8 mouse cellular contexts compared by ENCODE assay signal in the genomic region with DNA sequence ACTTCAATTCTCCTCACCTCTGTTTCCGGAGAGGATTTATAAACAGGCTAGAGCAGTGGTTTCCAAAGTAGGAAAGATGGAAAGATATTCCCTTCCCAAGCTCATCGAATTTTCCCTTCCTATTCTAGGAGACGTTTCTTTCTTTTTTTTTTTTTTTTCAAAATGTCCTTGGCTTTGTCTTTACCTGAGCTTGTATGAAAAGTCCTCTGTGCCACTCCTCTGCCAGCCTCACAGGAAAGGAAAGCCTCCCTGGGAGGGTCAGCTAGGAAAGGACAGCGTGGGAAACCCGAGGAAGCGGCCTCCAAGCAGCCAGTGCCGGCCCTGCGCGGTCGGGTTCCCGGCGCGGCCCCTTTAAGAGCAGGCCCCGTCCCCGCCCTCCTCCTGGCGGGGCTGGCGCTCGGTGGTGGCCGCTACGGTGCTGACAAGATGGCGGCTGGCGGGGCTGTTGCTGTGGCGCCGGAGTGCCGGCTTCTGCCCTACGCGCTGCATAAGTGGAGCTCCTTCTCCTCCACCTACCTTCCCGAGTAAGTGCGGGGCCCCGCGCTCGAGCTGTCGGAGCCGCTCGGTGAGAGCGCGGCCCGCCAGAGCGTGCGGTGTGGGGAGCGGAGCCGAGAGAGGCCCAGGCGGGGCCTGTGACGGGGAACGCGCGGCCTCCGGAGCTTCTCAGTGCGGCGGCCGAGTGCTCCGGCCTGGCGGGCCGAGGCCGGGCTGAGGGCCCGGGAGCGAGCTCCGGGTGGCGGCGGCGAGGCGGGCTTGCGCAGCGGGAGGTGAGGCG. TPM values are rescaled to one million over a fixed set of nuclear protein-coding genes. Genes with fewer than 3 reads are reported as not detected.
DNase-seq lines count a peak whose midpoint lies in the region; ATAC-seq and TF ChIP-seq lines count a peak whose summit lies in the region.

A gene (plus strand): TSS at position 305 of the 775 bp plus-strand sequence.

- no peak for TF ChIP-seq CTCF in bone marrow, adult 2 months (IDR thresholded peaks at IDR 0.05; ENCODE audit: control insufficient read depth, insufficient read depth, low read length)

- no peaks in the 10 kb centered on the region for H3K36me3 ChIP-seq in embryonic facial prominence, embryonic 15.5 days
- H3K36me3 ChIP-seq in kidney, embryonic 14.5 days (ENCODE audit: control insufficient read depth, insufficient read depth, low read length): no peaks in the 10 kb centered on the region
- H3K36me3 ChIP-seq in limb, embryonic 15.5 days: no peaks in the 10 kb centered on the region

- H3K27me3 ChIP-seq in embryonic facial prominence, embryonic 15.5 days: no peaks in the 10 kb centered on the region
- no peaks in the 10 kb centered on the region for H3K27me3 ChIP-seq in kidney, embryonic 14.5 days (ENCODE audit: control insufficient read depth, insufficient read depth, low read length)
- no peaks in the 10 kb centered on the region for H3K27me3 ChIP-seq in limb, embryonic 15.5 days

- peak; percentile 97 for ATAC-seq in embryonic facial prominence, embryonic 15.5 days (ENCODE audit: insufficient number of reproducible peaks, low FRiP score, low TSS enrichment, low read depth)
- ATAC-seq in kidney, embryonic 14.5 days (ENCODE audit: low FRiP score, low TSS enrichment): peak; percentile 98
- ATAC-seq in limb, embryonic 15.5 days (ENCODE audit: insufficient number of reproducible peaks, low FRiP score, low TSS enrichment, low read depth): peak; percentile 95

- peak within 1 kb of the TSS; percentile 83 for H3K4me2 ChIP-seq in embryonic facial prominence, embryonic 15.5 days (replicated peaks)
- H3K4me2 ChIP-seq in kidney, embryonic 14.5 days (replicated peaks; ENCODE audit: low read depth, low read length): peak within 1 kb of the TSS; percentile 70
- peak within 1 kb of the TSS; percentile 55 for H3K4me2 ChIP-seq in limb, embryonic 15.5 days

- peak within 1 kb of the TSS; percentile 88 for H3K4me3 ChIP-seq in bone marrow, adult 2 months (replicated peaks; ENCODE audit: control insufficient read depth, low read depth, low read length)
- H3K4me3 ChIP-seq in embryonic facial prominence, embryonic 15.5 days (replicated peaks): peak within 1 kb of the TSS; percentile 95
- H3K4me3 ChIP-seq in kidney, embryonic 14.5 days (ENCODE audit: low read length): peak within 1 kb of the TSS; percentile 97
- H3K4me3 ChIP-seq in limb, embryonic 15.5 days: peak within 1 kb of the TSS; percentile 92

- TF ChIP-seq POLR2A in bone marrow, adult 2 months (IDR thresholded peaks at IDR 0.05; ENCODE audit: borderline replicate concordance, control insufficient read depth, low read depth, low read length): peak; percentile 81

- H3K9ac ChIP-seq in embryonic facial prominence, embryonic 15.5 days: peak within 1 kb of the TSS; percentile 94
- H3K9ac ChIP-seq in kidney, embryonic 14.5 days (ENCODE audit: low read depth, low read length): peak within 1 kb of the TSS; percentile 97
- H3K9ac ChIP-seq in limb, embryonic 15.5 days: peak within 1 kb of the TSS; percentile 98

- under 1% methylated on average over 65 of the region's 65 CpGs for WGBS in bone marrow, adult 2 months
- under 1% methylated on average over 65 of the region's 65 CpGs for WGBS in embryonic facial prominence, embryonic 15.5 days
- WGBS in kidney, embryonic 14.5 days: under 1% methylated on average over 62 of the region's 65 CpGs
- WGBS in limb, embryonic 15.5 days: under 1% methylated on average over 65 of the region's 65 CpGs

- H3K4me1 ChIP-seq in bone marrow, adult 2 months (ENCODE audit: control insufficient read depth, insufficient read depth, low read length): peaks cover 4% of the 10 kb centered on the region
- H3K4me1 ChIP-seq in embryonic facial prominence, embryonic 15.5 days: peaks cover 34% of the 10 kb centered on the region
- H3K4me1 ChIP-seq in kidney, embryonic 14.5 days (ENCODE audit: control insufficient read depth, insufficient read depth, low read length): peaks cover 10% of the 10 kb centered on the region; the same call in 1 of the 2 replicates
- peaks cover 26% of the 10 kb centered on the region for H3K4me1 ChIP-seq in limb, embryonic 15.5 days

- H3K27ac ChIP-seq in bone marrow, adult 2 months (ENCODE audit: control insufficient read depth, insufficient read depth, low read depth, low read length, poor library complexity): peak within 1 kb of the TSS; percentile 93
- peak within 1 kb of the TSS; percentile 94 for H3K27ac ChIP-seq in embryonic facial prominence, embryonic 15.5 days (replicated peaks)
- H3K27ac ChIP-seq in kidney, embryonic 14.5 days (ENCODE audit: low read depth, low read length): peak within 1 kb of the TSS; percentile 95
- peak within 1 kb of the TSS; percentile 95 for H3K27ac ChIP-seq in limb, embryonic 15.5 days

- DNase-seq in 3T3-L1 (ENCODE audit: low read depth, low spot score): peak; percentile 85
- DNase-seq in heart, adult 9 months (ENCODE audit: low spot score in 2 of 2): peak; percentile 90 to 91
- peak; percentile 41 to 73 for DNase-seq in monocyte, adult 2 months (ENCODE audit: low read depth in 1 of 2, low spot score in 2 of 2)
- peak; percentile 84 to 86 for DNase-seq in spleen, postnatal 36 days (ENCODE audit: low spot score in 2 of 2)

- H3K9me3 ChIP-seq in embryonic facial prominence, embryonic 15.5 days (replicated peaks): no peaks in the 10 kb centered on the region
- no peaks in the 10 kb centered on the region for H3K9me3 ChIP-seq in kidney, embryonic 14.5 days (ENCODE audit: control insufficient read depth, low read length)
- no peaks in the 10 kb centered on the region for H3K9me3 ChIP-seq in limb, embryonic 15.5 days

RNA-seq across cellular contexts. Expression of the gene that starts here (rescaled TPM):
- 50.7 and 96.3 TPM in 2 replicates for polyA plus RNA-seq in bone marrow, adult 2 months (2011; ENCODE audit: insufficient read depth, insufficient read length, low replicate concordance, missing spikeins)
- polyA plus RNA-seq in embryonic facial prominence, embryonic 15.5 days (2015; fragmentation: Nextera tagmentation; extraction: Ambion mirVana): 167 and 175 TPM in 2 replicates
- 155 and 212 TPM in 2 replicates for polyA plus RNA-seq in kidney, embryonic 14.5 days (2014; fragmentation: Nextera tagmentation; extraction: Ambion mirVana)
- polyA plus RNA-seq in limb, embryonic 15.5 days (2015; fragmentation: Nextera tagmentation; extraction: Ambion mirVana): 160 and 167 TPM in 2 replicates

Comparison
In these comparisons a context has a peak if more than half of its experiments do, and no peak if none do; other contexts are left out.
1. Peak in every context shown above with its lines: DNase-seq, ATAC-seq, H3K4me3 ChIP-seq and H3K27ac ChIP-seq.